Mouse (Mus musculus) lung, embryonic 16.5 days (tissue): Measurements from ENCODE around the gene Ier2. TPM values are rescaled to one million over a fixed set of nuclear protein-coding genes. Genes with fewer than 3 reads are reported as not detected.

Experiments used
- ATAC-seq: fragments of 200-750 bp; cut with Nextera tagmentation; 2 replicates; pipeline ENCODE4 v1.8.0; 2017; ENCODE audit warnings: low read depth, mild to moderate bottlenecking, moderate library complexity
- H3K27ac ChIP-seq: fragments of 300-500 bp; sonication (generic); 2 replicates; pipeline ENCODE4 v1.5.1; 2014; ENCODE audit warnings: mild to moderate bottlenecking, control low read depth, low read length
- H3K27me3 ChIP-seq: fragments of 300-500 bp; sonication (generic); 2 replicates; pipeline ENCODE4 v1.6.1; 2014; ENCODE audit warnings: low read depth, low read length, mixed read lengths; ENCODE audit not compliant: control insufficient read depth, insufficient read depth
- H3K36me3 ChIP-seq: fragments of 300-500 bp; sonication (generic); 2 replicates; pipeline ENCODE4 v1.6.1; 2014; ENCODE audit warnings: low read length; ENCODE audit not compliant: control insufficient read depth, insufficient read depth
- H3K4me1 ChIP-seq: fragments of 300-500 bp; sonication (generic); replicated peaks from 2 replicates; pipeline ENCODE4 v1.6.1; 2014; ENCODE audit warnings: low read length, mixed read lengths; ENCODE audit not compliant: control insufficient read depth, insufficient read depth
- H3K4me2 ChIP-seq: fragments of 300-500 bp; sonication (generic); 2 replicates; pipeline ENCODE4 v1.6.1; 2014; ENCODE audit warnings: low read depth, low read length, control low read depth
- H3K4me3 ChIP-seq: fragments of 300-500 bp; sonication (generic); 2 replicates; pipeline ENCODE4 v1.5.1; 2014; ENCODE audit warnings: mild to moderate bottlenecking, low read length, control low read depth
- H3K9ac ChIP-seq: fragments of 300-500 bp; sonication (generic); 2 replicates; pipeline ENCODE4 v1.6.1; 2014; ENCODE audit warnings: low read length, control low read depth
- H3K9me3 ChIP-seq: fragments of 300-500 bp; sonication (generic); 2 replicates; pipeline ENCODE4 v1.6.1; 2016; ENCODE audit warnings: low read length; ENCODE audit not compliant: control insufficient read depth
- WGBS: fragments of 180-500 bp; shearing (Covaris S2); extraction: QIAGEN DNeasy Blood & Tissue Kit; methylation state at CpG from one replicate; pipeline ENCODE4 v1.1.7; 2014; 5-methylcytosine and 5-hydroxymethylcytosine counted together
- polyA plus RNA-seq: library from polyadenylated mRNA; unstranded; fragments of >200 nt; fragmentation: Nextera tagmentation; extraction: Ambion mirVana; gene quantifications from 2 replicates; pipeline ENCODE4 v1.2.1, GENCODE M21; 2015

The Ier2 gene
- polyA plus RNA-seq, 1 experiment from 2014 or later: 83.2 TPM

- Histone ChIP-seq H3K9ac (no peak overlapping the region), H3K27me3 (no peaks in the 10 kb centered on the region), H3K36me3 (no peaks in the 10 kb centered on the region), H3K4me2 (no peak overlapping the region), H3K4me3 (no peak overlapping the region), H3K9me3 (no peaks in the 10 kb centered on the region), H3K4me1 (peaks cover 45% of the 10 kb centered on the region), H3K27ac (peak overlapping the region; percentile 94)
- ATAC-seq: no peak
- 67% methylated on average over 1 of the region's 1 CpGs for WGBS
Observed at GRCm38 (mm10) chr8:84658951-84659350, 3.7 kb downstream of the Ier2 start.

GRCm38 (mm10) chr8:84657680-84658079, 5.0 kb downstream of the Ier2 start:
- H3K27me3 ChIP-seq: no peaks in the 10 kb centered on the region
- WGBS: 47% methylated on average over 4 of the region's 4 CpGs
- no peaks in the 10 kb centered on the region for H3K36me3 ChIP-seq
- peak overlapping the region; percentile 98 for H3K27ac ChIP-seq
- peaks cover 39% of the 10 kb centered on the region for H3K4me1 ChIP-seq
- no peak overlapping the region for H3K9ac ChIP-seq
- ATAC-seq: no peak
- peak overlapping the region; percentile 69 for H3K4me2 ChIP-seq
- H3K9me3 ChIP-seq: no peaks in the 10 kb centered on the region
- H3K4me3 ChIP-seq: no peak overlapping the region

GRCm38 (mm10) chr8:84657203-84657602, 5.4 kb downstream of the Ier2 start:
- Histone ChIP-seq H3K27me3 (no peaks in the 10 kb centered on the region), H3K4me1 (peaks cover 39% of the 10 kb centered on the region), H3K4me2 (peak overlapping the region; percentile 69), H3K4me3 (peak overlapping the region; percentile 56), H3K9ac (peak overlapping the region; percentile 79), H3K27ac (peak overlapping the region; percentile 98), H3K36me3 (no peaks in the 10 kb centered on the region), H3K9me3 (no peaks in the 10 kb centered on the region)
- ATAC-seq: no peak

GRCm38 (mm10) chr8:84656641-84657126, 6.0 kb downstream of the Ier2 start:
- Histone ChIP-seq H3K4me2 (peak overlapping the region; percentile 69), H3K4me3 (peak overlapping the region; percentile 56), H3K27ac (peak overlapping the region; percentile 98), H3K36me3 (no peaks in the 10 kb centered on the region), H3K4me1 (peaks cover 39% of the 10 kb centered on the region), H3K9ac (peak overlapping the region; percentile 79), H3K27me3 (no peaks in the 10 kb centered on the region), H3K9me3 (no peaks in the 10 kb centered on the region)
- ATAC-seq: peak; percentile 71
- WGBS: under 1% methylated on average over 23 of the region's 23 CpGs

- Histone ChIP-seq H3K4me1 (peaks cover 39% of the 10 kb centered on the region), H3K36me3 (no peaks in the 10 kb centered on the region), H3K4me2 (peak overlapping the region; percentile 69), H3K4me3 (peak overlapping the region; percentile 56), H3K27me3 (no peaks in the 10 kb centered on the region), H3K9me3 (no peaks in the 10 kb centered on the region), H3K27ac (peak overlapping the region; percentile 98), H3K9ac (peak overlapping the region; percentile 79)
- peak; percentile 7; the same call in 1 of the 2 replicates for ATAC-seq
- 2% methylated on average over 10 of the region's 10 CpGs for WGBS
Observed at GRCm38 (mm10) chr8:84656191-84656525, 6.5 kb downstream of the Ier2 start.

GRCm38 (mm10) chr8:84655336-84656190, 7.1 kb downstream of the Ier2 start:
- H3K36me3 ChIP-seq: no peaks in the 10 kb centered on the region
- 2% methylated on average over 14 of the region's 15 CpGs for WGBS
- peak overlapping the region; percentile 79 for H3K9ac ChIP-seq
- peaks cover 39% of the 10 kb centered on the region for H3K4me1 ChIP-seq
- peak overlapping the region; percentile 98 for H3K27ac ChIP-seq
- H3K27me3 ChIP-seq: no peaks in the 10 kb centered on the region
- peak; percentile 73 for ATAC-seq
- H3K9me3 ChIP-seq: no peaks in the 10 kb centered on the region
- peak overlapping the region; percentile 69 for H3K4me2 ChIP-seq
- H3K4me3 ChIP-seq: peak overlapping the region; percentile 56

- 31% methylated on average over 4 of the region's 4 CpGs for WGBS
- ATAC-seq: no peak
- H3K36me3 ChIP-seq: no peaks in the 10 kb centered on the region
- no peaks in the 10 kb centered on the region for H3K9me3 ChIP-seq
- H3K27me3 ChIP-seq: no peaks in the 10 kb centered on the region
- no peak overlapping the region for H3K4me2 ChIP-seq
- peaks cover 36% of the 10 kb centered on the region for H3K4me1 ChIP-seq
- H3K27ac ChIP-seq: peak overlapping the region; percentile 98
- H3K4me3 ChIP-seq: no peak overlapping the region; the same call in 1 of the 2 replicates
- peak overlapping the region; percentile 79; the same call in 1 of the 2 replicates for H3K9ac ChIP-seq
Observed at GRCm38 (mm10) chr8:84654597-84654996, 8.1 kb downstream of the Ier2 start.

- Histone ChIP-seq H3K4me3 (no peak overlapping the region), H3K4me1 (peaks cover 31% of the 10 kb centered on the region), H3K36me3 (no peaks in the 10 kb centered on the region), H3K9me3 (no peaks in the 10 kb centered on the region), H3K27ac (peak overlapping the region; percentile 4; the same call in 1 of the 2 replicates), H3K27me3 (no peaks in the 10 kb centered on the region), H3K4me2 (no peak overlapping the region), H3K9ac (no peak overlapping the region)
- ATAC-seq: no peak
- 51% methylated on average over 9 of the region's 9 CpGs for WGBS
Observed at GRCm38 (mm10) chr8:84653092-84653631, 9.5 kb downstream of the Ier2 start.

GRCm38 (mm10) chr8:84650213-84650612, 12.4 kb downstream of the Ier2 start:
- H3K4me1 ChIP-seq: peaks cover 10% of the 10 kb centered on the region
- WGBS: 62% methylated on average over 3 of the region's 3 CpGs
- no peaks in the 10 kb centered on the region for H3K9me3 ChIP-seq
- no peaks in the 10 kb centered on the region for H3K27me3 ChIP-seq
- no peak overlapping the region for H3K4me3 ChIP-seq
- ATAC-seq: no peak
- H3K9ac ChIP-seq: no peak overlapping the region
- H3K36me3 ChIP-seq: no peaks in the 10 kb centered on the region
- H3K27ac ChIP-seq: no peak overlapping the region
- no peak overlapping the region for H3K4me2 ChIP-seq
